Mouse (Mus musculus) natural killer cell, adult 2 months (primary cell): ENCODE results near the gene Tsacc.
"Not testable (repeated sequence)": the region's sequence is repeated elsewhere in the genome, so short reads cannot be mapped to it uniquely, and the experiment has no call there.

ENCODE experiments used
- DNase-seq, 2 experiments: peaks; one replicate each; pipeline ENCODE4 v3.0.0; 2022; ENCODE audit warnings: low spot score in 2 of 2

Gene Tsacc

GRCm38 (mm10) chr3:88296561-88297318 lies at the start of gene Tsacc, which contains the start of gene Cct3:
TSS of gene Tsacc (minus strand) at chr3:88296999.
TSS of gene Cct3 (plus strand) at chr3:88297116.
- peak; percentile 96 to 97 for DNase-seq

DNA sequence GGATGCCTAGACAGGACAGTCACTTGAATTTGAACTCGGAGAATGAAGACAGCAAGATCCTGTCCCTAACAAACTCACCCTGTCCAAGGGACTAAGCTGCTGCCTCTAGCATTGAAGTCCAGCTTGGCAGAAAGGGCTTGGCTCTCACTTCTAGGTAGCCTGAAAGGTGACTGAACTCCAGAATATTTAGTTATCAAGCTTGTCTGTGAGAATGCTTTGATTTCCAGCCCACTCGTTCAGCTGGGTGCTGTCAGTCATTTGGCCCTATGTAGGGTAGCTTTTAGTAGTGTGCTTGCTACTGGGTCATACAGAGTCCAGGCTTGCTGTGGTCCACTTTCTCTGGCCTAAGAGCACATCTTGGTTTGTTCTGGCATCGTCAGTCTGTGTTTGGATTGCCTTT lies 42.2 kb upstream of the Tsacc start:
- no peak for DNase-seq

- no peak for DNase-seq
Observed at GRCm38 (mm10) chr3:88338316-88338715, 41.5 kb upstream of the Tsacc start.

DNA sequence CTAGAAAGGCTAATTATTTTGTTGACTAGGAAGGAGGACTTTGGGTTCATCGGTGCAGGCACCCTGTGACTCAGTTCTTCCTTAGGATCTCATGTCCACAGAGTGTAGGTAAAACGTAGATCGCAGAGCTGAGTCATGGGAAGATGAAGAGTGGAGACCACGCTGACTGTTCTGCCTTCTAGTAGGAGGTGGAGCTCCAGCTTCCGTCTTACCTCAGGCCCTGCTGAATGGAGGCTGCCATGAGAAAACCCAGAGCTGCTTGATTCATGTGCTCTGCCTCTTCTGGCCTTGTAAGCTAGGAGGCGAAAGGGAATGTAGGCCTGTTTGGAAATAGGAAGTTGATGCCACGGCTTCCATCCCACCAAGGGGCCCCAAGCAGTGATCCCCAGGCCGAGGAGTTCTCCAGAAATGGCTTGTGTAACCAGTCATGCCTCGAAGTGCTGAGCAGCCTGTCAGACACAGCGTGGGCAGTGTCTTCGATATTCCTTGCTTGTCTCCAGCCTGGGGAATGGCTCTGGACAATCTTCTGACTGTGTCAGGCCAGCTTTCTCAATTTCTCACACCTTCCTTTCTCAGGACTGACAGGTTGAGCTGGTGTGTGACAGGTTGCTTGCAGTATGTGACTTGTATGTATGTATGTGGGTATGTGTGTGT lies 40.7 kb upstream of the Tsacc start:
- DNase-seq, result peak in 1 of 2 experiments; percentile 16

DNA sequence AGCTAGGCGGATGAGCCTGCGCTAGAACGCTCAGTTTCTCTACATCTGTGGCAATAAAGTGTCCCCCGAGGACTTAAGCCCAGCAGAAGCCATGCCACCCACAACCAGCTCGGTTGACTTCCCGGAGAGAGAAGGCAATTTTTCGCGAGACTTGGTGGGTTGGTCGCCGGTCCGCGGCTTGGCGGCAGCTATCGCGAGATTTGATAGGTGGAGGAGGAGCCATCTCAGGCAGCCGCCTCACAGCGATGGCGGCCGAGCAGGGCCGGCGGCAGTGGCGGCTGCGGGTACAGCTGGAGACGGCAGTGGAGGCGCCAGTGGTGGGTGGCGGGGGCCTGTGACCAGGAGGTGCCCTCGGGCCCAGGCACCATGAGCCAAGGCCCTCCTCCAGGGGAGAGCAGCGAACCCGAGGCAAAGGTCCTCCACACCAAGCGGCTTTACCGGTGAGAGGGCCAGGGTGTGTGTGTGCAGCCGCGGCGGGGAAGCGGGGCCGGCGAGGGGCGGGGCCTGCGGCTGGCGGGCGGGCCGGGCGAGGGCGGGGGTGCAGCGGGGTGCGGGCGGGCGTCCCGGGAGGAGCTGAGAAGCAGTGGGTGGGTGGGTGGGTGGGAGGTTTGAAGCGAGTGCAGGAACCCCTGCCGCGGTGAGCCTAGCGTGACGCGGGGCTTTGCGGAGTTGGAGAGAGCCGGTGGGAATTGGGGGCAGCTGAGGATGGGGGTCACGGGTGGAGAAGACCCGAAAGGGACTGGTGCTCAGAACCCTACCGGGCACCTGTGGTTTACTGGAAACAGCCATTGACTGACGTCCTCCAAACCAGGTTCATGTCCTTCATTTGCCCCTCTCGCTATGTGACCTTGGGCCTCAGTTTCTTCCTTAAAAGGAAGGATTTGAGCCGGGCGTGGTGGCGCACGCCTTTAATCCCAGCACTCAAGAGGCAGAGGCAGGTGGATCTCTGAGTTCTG lies 39.5 kb upstream of the Tsacc start, which contains the start of the genes Tmem79 and Smg5:
Tmem79 (minus strand) TSS at position 91 of the 956 bp plus-strand sequence.
Smg5 (plus strand) TSS at position 203 of the 956 bp plus-strand sequence.
- DNase-seq, result peak; percentile 97

GRCm38 (mm10) chr3:88335436-88336053 lies 38.7 kb upstream of the Tsacc start:
- no peak for DNase-seq

- DNase-seq, result no peak
Observed at GRCm38 (mm10) chr3:88334902-88335435, 38.2 kb upstream of the Tsacc start.

DNA sequence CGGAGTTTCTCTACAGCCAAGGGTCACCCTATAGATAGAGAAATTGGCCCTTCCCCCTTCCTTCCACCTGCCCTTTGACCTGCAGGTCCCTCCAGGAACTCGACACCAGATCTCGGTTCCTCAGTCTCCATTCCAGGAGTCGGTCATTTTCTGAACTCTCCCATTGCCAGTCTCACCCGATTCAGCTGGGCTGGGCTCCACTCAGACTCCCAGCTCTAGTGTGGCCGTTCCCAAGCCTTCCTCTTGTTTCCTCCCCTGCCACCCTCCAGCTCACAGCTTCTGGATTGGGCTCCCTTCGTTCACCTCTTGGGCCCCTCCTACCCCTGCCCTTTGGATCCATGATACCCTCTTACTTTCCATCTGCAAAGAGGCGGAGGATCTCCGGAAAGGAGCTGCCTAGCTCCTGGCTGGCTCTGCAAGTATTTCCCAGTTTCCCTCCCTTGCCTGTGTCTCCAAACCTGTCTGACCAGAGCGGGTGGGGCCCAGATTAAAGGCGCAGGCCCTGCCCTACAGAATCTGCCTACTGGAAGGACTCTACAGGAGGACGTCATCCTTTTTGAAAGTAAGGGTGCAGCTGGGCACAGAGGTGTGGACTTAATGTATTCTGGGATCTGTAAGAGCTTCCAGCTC lies 37.3 kb upstream of the Tsacc start:
- no peak for DNase-seq

DNA sequence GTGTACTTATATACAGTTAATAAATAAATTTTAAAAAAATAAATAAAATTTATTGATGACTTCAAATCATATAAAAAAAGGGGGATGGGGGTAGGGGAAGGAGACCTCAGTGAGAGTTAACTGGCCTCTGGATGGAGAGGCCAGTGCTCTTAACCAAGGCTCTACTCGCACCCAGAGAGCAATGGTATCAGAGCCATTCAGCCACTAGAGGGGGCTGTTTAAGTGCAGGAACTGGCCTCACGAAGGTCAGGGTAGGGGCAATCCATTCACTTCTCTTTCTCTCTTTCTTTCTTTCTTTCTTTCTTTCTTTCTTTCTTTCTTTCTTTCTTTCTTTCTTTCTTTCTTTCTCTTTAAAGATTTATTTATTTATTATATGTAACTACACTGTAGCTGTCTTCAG lies 34.5 kb upstream of the Tsacc start:
- DNase-seq, result peak; percentile 55 to 67

GRCm38 (mm10) chr3:88328956-88329355 lies 32.2 kb upstream of the Tsacc start:
- DNase-seq, result no peak

- peak; percentile 24 to 36 for DNase-seq
Observed at GRCm38 (mm10) chr3:88324951-88325405, 28.2 kb upstream of the Tsacc start, which contains the start of gene Glmp. TSS of gene Glmp (plus strand) at chr3:88325023.

GRCm38 (mm10) chr3:88299172-88299571 lies 2.4 kb upstream of the Tsacc start:
- no peak for DNase-seq

- DNase-seq, result no peak
Observed at GRCm38 (mm10) chr3:88297321-88297851, 587 bp upstream of the Tsacc start.

GRCm38 (mm10) chr3:88296110-88296560 lies 664 bp downstream of the Tsacc start:
- DNase-seq, result no peak

GRCm38 (mm10) chr3:88295272-88295671 lies 1.5 kb downstream of the Tsacc start:
- DNase-seq, result not testable (repeated sequence)

DNA sequence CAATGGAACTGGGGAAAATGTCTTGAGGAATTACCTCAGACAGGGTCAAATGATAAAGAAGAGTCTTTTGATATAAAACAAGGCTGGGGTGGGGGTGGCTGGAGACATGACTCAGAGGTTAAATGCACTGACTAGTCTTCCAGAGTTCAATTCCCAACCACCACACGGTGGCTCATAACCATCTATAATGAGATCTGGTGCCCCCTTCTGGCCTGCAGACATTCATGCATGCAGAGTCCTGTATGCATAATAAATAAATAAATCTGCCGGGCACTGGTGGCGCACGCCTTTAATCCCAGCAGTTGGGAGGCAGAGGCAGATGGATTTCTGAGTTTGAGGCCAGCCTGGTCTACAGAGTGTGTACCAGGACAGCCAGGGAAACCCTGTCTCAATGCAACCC lies 4.8 kb downstream of the Tsacc start:
- DNase-seq, result peak; percentile 33 to 43

- DNase-seq, result not testable (repeated sequence)
Observed at GRCm38 (mm10) chr3:88288133-88288713, 8.6 kb downstream of the Tsacc start.

GRCm38 (mm10) chr3:88287110-88287509 lies 9.7 kb downstream of the Tsacc start, which contains the start of gene Gm38392:
TSS of gene Gm38392 (minus strand) at chr3:88287210.
- DNase-seq, result no peak

GRCm38 (mm10) chr3:88285565-88285895 lies 11.3 kb downstream of the Tsacc start:
- not testable (repeated sequence) for DNase-seq
